Mouse (Mus musculus) thymus, postnatal 0 days (tissue): ENCODE data around the gene 1600012H06Rik. TPM values are rescaled to one million over a fixed set of nuclear protein-coding genes. Genes with fewer than 3 reads are reported as not detected.

Source experiments
- polyA plus RNA-seq: library from polyadenylated mRNA; unstranded; fragments of >200 nt; fragmentation: Nextera tagmentation; extraction: Ambion mirVana; gene quantifications from 2 replicates; pipeline ENCODE4 v1.2.1, GENCODE M21; 2015

Gene 1600012H06Rik
- polyA plus RNA-seq, 1 experiment from 2014 or later = 37.5 TPM

Other genes with a start within 250 kb of the 1600012H06Rik start
- gene Thbs2, start 248.9 kb upstream of the 1600012H06Rik start, polyA plus RNA-seq = 7.3 and 8.6 TPM in 2 replicates
- 16.1 and 21.3 TPM in 2 replicates for gene Wdr27, start within 50 bp of the 1600012H06Rik start, polyA plus RNA-seq
- 42.1 and 43.7 TPM in 2 replicates for gene Phf10, start 18.1 kb downstream of the 1600012H06Rik start, polyA plus RNA-seq
- 11.9 and 15.9 TPM in 2 replicates for gene 9030025P20Rik, start 35.3 kb downstream of the 1600012H06Rik start, polyA plus RNA-seq
- 0.23 and 2.2 TPM in 2 replicates for gene Gm3417, start 35.6 kb downstream of the 1600012H06Rik start, polyA plus RNA-seq
- gene Gm3435, start 67.0 kb downstream of the 1600012H06Rik start, polyA plus RNA-seq = 8.5 and 13.8 TPM in 2 replicates
- gene Ermard, start 98.0 kb downstream of the 1600012H06Rik start, polyA plus RNA-seq = 63.6 and 89.5 TPM in 2 replicates
- 2.1 and 2.7 TPM in 2 replicates for gene Tcte3, start 98.3 kb downstream of the 1600012H06Rik start, polyA plus RNA-seq
- 5.8 and 9.0 TPM in 2 replicates for gene Gm3448, start 98.4 kb downstream of the 1600012H06Rik start, polyA plus RNA-seq